Mouse (Mus musculus) megakaryocyte, embryonic 14.5 days (primary cell): ENCODE data around the gene Drc1.

ENCODE experiments used
- FLI1 ChIP-seq: IDR thresholded peaks from 2 replicates; pipeline ENCODE4 v1.6.1; 2012; ENCODE audit warnings: low read length, inconsistent platforms, mixed read lengths
- GATA1 ChIP-seq: IDR thresholded peaks from 3 replicates; pipeline ENCODE4 v1.6.1; 2012; ENCODE audit warnings: mixed read lengths, low read length, inconsistent platforms, borderline replicate concordance

DNA sequence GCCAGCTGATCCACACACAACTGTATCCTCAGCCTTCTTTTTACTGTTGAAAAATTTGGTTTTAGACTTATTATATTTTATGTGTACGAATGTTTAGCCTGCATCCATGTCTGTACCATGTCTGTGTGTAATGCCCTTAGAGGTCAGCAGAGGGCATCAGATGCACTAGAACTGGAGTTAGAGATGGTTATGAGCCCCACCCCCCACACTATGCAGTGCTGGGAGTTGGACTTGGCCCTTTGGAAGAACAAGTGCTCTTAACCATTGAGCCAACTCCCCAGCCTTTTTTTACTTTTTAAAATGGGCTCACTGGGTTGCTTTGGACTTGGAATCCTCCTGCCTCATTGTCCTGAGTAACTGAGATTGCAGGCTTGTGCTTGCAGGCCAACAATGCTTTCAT is 33.5 kb upstream of the Drc1 start:
- TF ChIP-seq GATA1, result no peak
- TF ChIP-seq FLI1, result no peak
